ENCODE assay signal across 8 mouse cellular contexts in the genomic region with DNA sequence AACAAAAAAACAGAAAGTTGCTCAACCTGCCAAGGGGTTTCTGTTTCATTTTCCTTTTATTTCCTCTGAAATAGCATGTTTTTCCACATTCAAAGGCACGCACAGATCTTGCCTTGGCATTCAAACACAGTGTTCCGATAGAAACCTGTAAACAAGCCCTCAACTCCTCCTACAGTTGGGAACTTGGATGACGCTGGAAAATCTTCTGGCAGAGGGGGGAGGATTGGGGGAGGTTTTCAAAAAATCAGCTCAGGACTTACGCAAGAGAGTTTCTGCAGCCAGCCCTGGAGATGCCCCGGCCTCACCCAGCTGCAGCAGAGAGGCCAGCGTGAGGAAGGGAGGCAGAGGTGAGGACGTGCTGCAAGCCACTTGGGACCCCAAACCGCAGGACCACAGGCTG. TPM values are rescaled to one million over a fixed set of nuclear protein-coding genes. Genes with fewer than 3 reads are reported as not detected.
DNase-seq lines count a peak whose midpoint lies in the region; ATAC-seq lines count a peak whose summit lies in the region.

No protein-coding gene starts in this region.

- H3K9ac ChIP-seq in heart, embryonic 14.5 days (ENCODE audit: low read length), result no peak overlapping the region
- H3K9ac ChIP-seq in liver, embryonic 16.5 days (ENCODE audit: low read depth, low read length), result no peak overlapping the region
- H3K9ac ChIP-seq in forebrain, embryonic 14.5 days (ENCODE audit: low read length), result no peak overlapping the region

- DNase-seq in layer of hippocampus, adult 11-12 months (ENCODE audit: low spot score), result peak; percentile 22
- DNase-seq in layer of hippocampus, postnatal 10 days (ENCODE audit: low spot score in 2 of 2), result no peak
- peak; percentile 82 for DNase-seq in adrenal gland, adult 8-10 months
- peak; percentile 72 for DNase-seq in telencephalon, adult 2 months (ENCODE audit: low read depth, low spot score)
- no peak for DNase-seq in forebrain, embryonic 14.5 days (ENCODE audit: low spot score)
- no peak for DNase-seq in layer of hippocampus, postnatal 25 days (ENCODE audit: extremely low spot score in 1 of 2, low spot score in 1 of 2)

- H3K27me3 ChIP-seq in heart, embryonic 14.5 days (ENCODE audit: control insufficient read depth, insufficient read depth, low read length), result no peaks in the 10 kb centered on the region
- H3K27me3 ChIP-seq in liver, embryonic 16.5 days (ENCODE audit: control insufficient read depth, insufficient read depth, low read depth, low read length), result no peaks in the 10 kb centered on the region
- no peaks in the 10 kb centered on the region for H3K27me3 ChIP-seq in forebrain, embryonic 14.5 days (replicated peaks; ENCODE audit: control insufficient read depth, insufficient read depth, low read length)

- no peak overlapping the region for H3K4me2 ChIP-seq in heart, embryonic 14.5 days (ENCODE audit: low read length)
- H3K4me2 ChIP-seq in liver, embryonic 16.5 days (ENCODE audit: low read depth, low read length), result peak overlapping the region; percentile 25; the same call in 1 of the 2 replicates
- H3K4me2 ChIP-seq in forebrain, embryonic 14.5 days (ENCODE audit: low read length), result no peak overlapping the region

- 45% methylated on average over 8 of the region's 8 CpGs for WGBS in heart, embryonic 14.5 days
- WGBS in liver, embryonic 16.5 days (ENCODE audit: insufficient replicate concordance), result 20% methylated on average over 8 of the region's 8 CpGs
- 68% methylated on average over 8 of the region's 8 CpGs for WGBS in forebrain, embryonic 14.5 days

- H3K9me3 ChIP-seq in heart, embryonic 14.5 days (ENCODE audit: control insufficient read depth, low read length), result no peaks in the 10 kb centered on the region
- no peaks in the 10 kb centered on the region for H3K9me3 ChIP-seq in liver, embryonic 16.5 days (replicated peaks; ENCODE audit: control insufficient read depth, low read length)
- H3K9me3 ChIP-seq in forebrain, embryonic 14.5 days (replicated peaks; ENCODE audit: control insufficient read depth, low read length), result no peaks in the 10 kb centered on the region

- peaks cover 13 to 17% of the 10 kb centered on the region in 2 experiments for H3K4me1 ChIP-seq in heart, embryonic 14.5 days (ENCODE audit: control insufficient read depth in 2 of 2, insufficient read depth in 2 of 2, low read length in 2 of 2)
- no peaks in the 10 kb centered on the region; the same call in 1 of the 2 replicates for H3K4me1 ChIP-seq in liver, embryonic 16.5 days (ENCODE audit: control insufficient read depth, low read depth, low read length)
- H3K4me1 ChIP-seq in forebrain, embryonic 14.5 days (ENCODE audit: control insufficient read depth, insufficient read depth, low read length), result no peaks in the 10 kb centered on the region

- H3K36me3 ChIP-seq in heart, embryonic 14.5 days (ENCODE audit: control insufficient read depth, insufficient read depth, low read length), result no peaks in the 10 kb centered on the region
- no peaks in the 10 kb centered on the region for H3K36me3 ChIP-seq in liver, embryonic 16.5 days (ENCODE audit: control insufficient read depth, insufficient read depth)
- no peaks in the 10 kb centered on the region for H3K36me3 ChIP-seq in forebrain, embryonic 14.5 days (ENCODE audit: control insufficient read depth, insufficient read depth, low read length)

- ATAC-seq in heart, embryonic 14.5 days (ENCODE audit: insufficient number of reproducible peaks, insufficient read depth, low FRiP score, low read depth), result peak; percentile 54; the same call in 1 of the 2 replicates
- ATAC-seq in liver, embryonic 16.5 days (ENCODE audit: low read depth), result peak; percentile 48; the same call in 1 of the 2 replicates
- no peak for ATAC-seq in forebrain, embryonic 14.5 days

- H3K4me3 ChIP-seq in heart, embryonic 14.5 days (ENCODE audit: control insufficient read depth in 1 of 2, insufficient read depth in 1 of 2, low read depth in 1 of 2, low read length in 2 of 2), result no peak overlapping the region
- H3K4me3 ChIP-seq in liver, embryonic 16.5 days (ENCODE audit: low read depth, low read length), result peak overlapping the region; percentile 26
- no peak overlapping the region for H3K4me3 ChIP-seq in forebrain, embryonic 14.5 days (ENCODE audit: low read depth, low read length)

- peak overlapping the region in 1 of 2 experiments; percentile 72; a peak in 2 of 4 replicates for H3K27ac ChIP-seq in heart, embryonic 14.5 days (replicated peaks in 1 of 2; ENCODE audit: control insufficient read depth in 1 of 2, insufficient read depth in 1 of 2, low read depth in 2 of 2, low read length in 2 of 2)
- no peak overlapping the region for H3K27ac ChIP-seq in liver, embryonic 16.5 days (ENCODE audit: low read length)
- H3K27ac ChIP-seq in forebrain, embryonic 14.5 days (ENCODE audit: low read depth, low read length), result no peak overlapping the region

RNA-seq across cellular contexts. Expression of a gene that starts 1.4 kb away (rescaled TPM):
- total RNA-seq in layer of hippocampus, postnatal 10 days (2021), result 10 to 100 TPM; 10.9 to 15.9 TPM
- 1 to 10 TPM; 4.5 to 9.5 (median 7.9) TPM for total RNA-seq in adrenal gland, adult 8-10 months (2022)
- 17.9 and 18.1 TPM in 2 replicates for polyA plus RNA-seq in heart, embryonic 14.5 days (2014; fragmentation: Nextera tagmentation; extraction: Ambion mirVana)
- polyA plus RNA-seq in liver, embryonic 16.5 days (2015; fragmentation: Nextera tagmentation; extraction: Ambion mirVana), result 5.8 and 6.0 TPM in 2 replicates
- polyA plus RNA-seq in forebrain, embryonic 14.5 days (2014; fragmentation: Nextera tagmentation; extraction: Ambion mirVana), result 24.8 and 31.0 TPM in 2 replicates
- total RNA-seq in layer of hippocampus, postnatal 25 days (2021), result 1 to 10 TPM; 6.6 to 7.9 TPM

RNA-seq across cellular contexts. Expression of a gene that starts 15.2 kb away (rescaled TPM):
- 10 to 100 TPM; 19.5 to 21.4 TPM for total RNA-seq in layer of hippocampus, postnatal 10 days (2021)
- total RNA-seq in adrenal gland, adult 8-10 months (2022), result 10 to 100 TPM; 30.7 to 44.2 (median 36.5) TPM
- polyA plus RNA-seq in heart, embryonic 14.5 days (2014; fragmentation: Nextera tagmentation; extraction: Ambion mirVana), result 22.0 and 24.1 TPM in 2 replicates
- polyA plus RNA-seq in liver, embryonic 16.5 days (2015; fragmentation: Nextera tagmentation; extraction: Ambion mirVana), result 1.8 and 2.0 TPM in 2 replicates
- 3.7 and 4.2 TPM in 2 replicates for polyA plus RNA-seq in forebrain, embryonic 14.5 days (2014; fragmentation: Nextera tagmentation; extraction: Ambion mirVana)
- total RNA-seq in layer of hippocampus, postnatal 25 days (2021), result 10 to 100 TPM; 14.3 to 18.0 TPM

Comparison
In these comparisons a context has a peak if more than half of its experiments do, and no peak if none do; other contexts are left out.
1. DNase-seq: peak in layer of hippocampus, adult 11-12 months (single experiment), adrenal gland, adult 8-10 months (single experiment) and telencephalon, adult 2 months (single experiment); none in layer of hippocampus, postnatal 10 days (0 of 2), forebrain, embryonic 14.5 days (single experiment) and layer of hippocampus, postnatal 25 days (0 of 2).